Mouse (Mus musculus): Measurements from ENCODE around the gene Plekhg2. TPM values are rescaled to one million over a fixed set of nuclear protein-coding genes. Genes with fewer than 3 reads are reported as not detected.

Gene Plekhg2
- polyA plus RNA-seq, 1 experiment from 2014 or later, result 75.1 TPM

GRCm38 (mm10) chr7:28378066-28378690, 5.8 kb upstream of the Plekhg2 start:
- WGBS, result 21% methylated on average over 32 of the region's 32 CpGs
- Histone ChIP-seq H3K9me3 (ENCODE audit: low read depth, low read length) (no peaks in the 10 kb centered on the region), H3K4me2 (peak overlapping the region; percentile 92), H3K36me3 (ENCODE audit: insufficient read depth) (peaks cover 11% of the 10 kb centered on the region), H3K27ac (ENCODE audit: low read depth) (peak overlapping the region; percentile 97), H3K4me1 (ENCODE audit: insufficient read depth) (peaks cover 44% of the 10 kb centered on the region), H3K27me3 (ENCODE audit: insufficient read depth, low read length) (no peaks in the 10 kb centered on the region), H3K9ac (peak overlapping the region; percentile 85), H3K4me3 (ENCODE audit: low read depth, low read length) (peak overlapping the region; percentile 76)
- DNase-seq, result peak; percentile 67
- ATAC-seq (ENCODE audit: insufficient read depth), result no peak
- TF ChIP-seq CTCF (IDR thresholded peaks at IDR 0.05; ENCODE audit: low read depth), result no peak

- Histone ChIP-seq H3K9ac (peak overlapping the region; percentile 85), H3K4me1 (ENCODE audit: insufficient read depth) (peaks cover 37% of the 10 kb centered on the region), H3K27ac (ENCODE audit: low read depth) (peak overlapping the region; percentile 97)
Observed at GRCm38 (mm10) chr7:28377190-28378065, 5.0 kb upstream of the Plekhg2 start.

GRCm38 (mm10) chr7:28376011-28376771, 3.8 kb upstream of the Plekhg2 start:
- H3K27ac ChIP-seq (ENCODE audit: low read depth), result peak overlapping the region; percentile 100
- peaks cover 28% of the 10 kb centered on the region for H3K4me1 ChIP-seq (ENCODE audit: insufficient read depth)
- H3K4me2 ChIP-seq, result peak overlapping the region; percentile 92
- no peaks in the 10 kb centered on the region for H3K27me3 ChIP-seq (ENCODE audit: insufficient read depth, low read length)
- 2% methylated on average over 30 of the region's 30 CpGs for WGBS
- no peaks in the 10 kb centered on the region for H3K9me3 ChIP-seq (ENCODE audit: low read depth, low read length)
- H3K4me3 ChIP-seq (ENCODE audit: low read depth, low read length), result peak overlapping the region; percentile 76
- DNase-seq (peak; percentile 78), ATAC-seq (ENCODE audit: insufficient read depth) (no peak)
- peak overlapping the region; percentile 50 for H3K9ac ChIP-seq
- no peak for TF ChIP-seq CTCF (IDR thresholded peaks at IDR 0.05; ENCODE audit: low read depth)
- H3K36me3 ChIP-seq (ENCODE audit: insufficient read depth), result peaks cover 11% of the 10 kb centered on the region

More at GRCm38 (mm10) chr7:28377190-28378065, 5.0 kb upstream of the Plekhg2 start:
- DNase-seq (peak; percentile 13), ATAC-seq (ENCODE audit: insufficient read depth) (no peak)
- peak overlapping the region; percentile 76 for H3K4me3 ChIP-seq (ENCODE audit: low read depth, low read length)
- H3K9me3 ChIP-seq (ENCODE audit: low read depth, low read length), result no peaks in the 10 kb centered on the region
- peak overlapping the region; percentile 92 for H3K4me2 ChIP-seq
- 58% methylated on average over 18 of the region's 18 CpGs for WGBS
- no peak for TF ChIP-seq CTCF (IDR thresholded peaks at IDR 0.05; ENCODE audit: low read depth)
- H3K36me3 ChIP-seq (ENCODE audit: insufficient read depth), result peaks cover 11% of the 10 kb centered on the region
- H3K27me3 ChIP-seq (ENCODE audit: insufficient read depth, low read length), result no peaks in the 10 kb centered on the region

- under 1% methylated on average over 32 of the region's 36 CpGs for WGBS
- peak overlapping the region; percentile 100 for H3K27ac ChIP-seq (ENCODE audit: low read depth)
- no peak for TF ChIP-seq CTCF (IDR thresholded peaks at IDR 0.05; ENCODE audit: low read depth)
Observed at GRCm38 (mm10) chr7:28375176-28375921, 3.0 kb upstream of the Plekhg2 start.

GRCm38 (mm10) chr7:28374647-28375046, 2.2 kb upstream of the Plekhg2 start:
- Histone ChIP-seq H3K4me3 (ENCODE audit: low read depth, low read length) (peak overlapping the region; percentile 76), H3K27me3 (ENCODE audit: insufficient read depth, low read length) (no peaks in the 10 kb centered on the region), H3K9me3 (ENCODE audit: low read depth, low read length) (no peaks in the 10 kb centered on the region), H3K9ac (no peak overlapping the region), H3K36me3 (ENCODE audit: insufficient read depth) (peaks cover 19% of the 10 kb centered on the region), H3K4me1 (ENCODE audit: insufficient read depth) (peaks cover 28% of the 10 kb centered on the region), H3K27ac (ENCODE audit: low read depth) (peak overlapping the region; percentile 100), H3K4me2 (peak overlapping the region; percentile 92)
- DNase-seq (no peak), ATAC-seq (ENCODE audit: insufficient read depth) (no peak)
- TF ChIP-seq CTCF (IDR thresholded peaks at IDR 0.05; ENCODE audit: low read depth), result no peak
- 72% methylated on average over 10 of the region's 10 CpGs for WGBS

More at GRCm38 (mm10) chr7:28375176-28375921, 3.0 kb upstream of the Plekhg2 start:
- no peaks in the 10 kb centered on the region for H3K9me3 ChIP-seq (ENCODE audit: low read depth, low read length)
- peak overlapping the region; percentile 92 for H3K4me2 ChIP-seq
- H3K4me1 ChIP-seq (ENCODE audit: insufficient read depth), result peaks cover 26% of the 10 kb centered on the region
- peaks cover 12% of the 10 kb centered on the region for H3K36me3 ChIP-seq (ENCODE audit: insufficient read depth)
- DNase-seq (peak; percentile 97), ATAC-seq (ENCODE audit: insufficient read depth) (peak; percentile 63)
- no peaks in the 10 kb centered on the region for H3K27me3 ChIP-seq (ENCODE audit: insufficient read depth, low read length)
- peak overlapping the region; percentile 50 for H3K9ac ChIP-seq
- H3K4me3 ChIP-seq (ENCODE audit: low read depth, low read length), result peak overlapping the region; percentile 76

- peaks cover 25% of the 10 kb centered on the region for H3K4me1 ChIP-seq (ENCODE audit: insufficient read depth)
- TF ChIP-seq CTCF (IDR thresholded peaks at IDR 0.05; ENCODE audit: low read depth), result no peak
- peak overlapping the region; percentile 55; the same call in 1 of the 2 replicates for H3K27ac ChIP-seq (ENCODE audit: low read depth)
Observed at GRCm38 (mm10) chr7:28373891-28374495, 1.6 kb upstream of the Plekhg2 start.

More at GRCm38 (mm10) chr7:28373891-28374495, 1.6 kb upstream of the Plekhg2 start:
- Histone ChIP-seq H3K9me3 (ENCODE audit: low read depth, low read length) (no peaks in the 10 kb centered on the region), H3K27me3 (ENCODE audit: insufficient read depth, low read length) (no peaks in the 10 kb centered on the region), H3K4me2 (no peak overlapping the region), H3K36me3 (ENCODE audit: insufficient read depth) (peaks cover 26% of the 10 kb centered on the region), H3K4me3 (ENCODE audit: low read depth, low read length) (no peak overlapping the region), H3K9ac (no peak overlapping the region)
- DNase-seq (no peak), ATAC-seq (ENCODE audit: insufficient read depth) (no peak)
- WGBS, result 79% methylated on average over 7 of the region's 7 CpGs

All from lung, embryonic 14.5 days (tissue).